Mouse (Mus musculus) cerebellum, adult 2 months (tissue): Measurements from ENCODE around the gene Vmn1r39. TPM values are rescaled to one million over a fixed set of nuclear protein-coding genes. Genes with fewer than 3 reads are reported as not detected.
"Not testable (repeated sequence)": the region's sequence is repeated elsewhere in the genome, so short reads cannot be mapped to it uniquely, and the experiment has no call there.

Experiments
- DNase-seq, 2 experiments: peaks; one replicate each; pipeline ENCODE4 v3.0.0; 2021
- H3K27ac ChIP-seq: fragments of 200-500 bp; 2 replicates; pipeline ENCODE4 v1.5.1; 2012; ENCODE audit warnings: low read length, control low read depth, inconsistent platforms; ENCODE audit not compliant: insufficient read depth
- H3K27me3 ChIP-seq: fragments of 200-500 bp; 2 replicates; pipeline ENCODE4 v1.6.1; 2012; ENCODE audit warnings: inconsistent platforms, mild to moderate bottlenecking, low read length, moderate library complexity; ENCODE audit not compliant: control insufficient read depth, insufficient read depth
- H3K4me1 ChIP-seq: fragments of 200-500 bp; 2 replicates; pipeline ENCODE4 v1.6.1; 2011; ENCODE audit warnings: low read length; ENCODE audit not compliant: control insufficient read depth, insufficient read depth
- H3K4me3 ChIP-seq: fragments of 200-500 bp; replicated peaks from 2 replicates; pipeline ENCODE3; 2011; ENCODE audit warnings: mild to moderate bottlenecking, low read depth, low read length, control low read depth; ENCODE audit not compliant: insufficient read depth
- CTCF ChIP-seq: fragments of 200-500 bp; IDR thresholded peaks from 2 replicates; pipeline ENCODE4 v1.5.1; 2011; ENCODE audit warnings: low read depth, mild to moderate bottlenecking, control low read depth, low read length, moderate library complexity, borderline replicate concordance; ENCODE audit not compliant: insufficient read depth
- POLR2A ChIP-seq: fragments of 200-500 bp; IDR thresholded peaks from 2 replicates; pipeline ENCODE4 v1.6.1; 2011; ENCODE audit warnings: low read length, control low read depth, borderline replicate concordance; ENCODE audit not compliant: insufficient read depth
- WGBS: fragments of 180-500 bp; shearing (Covaris S2); methylation state at CpG from one replicate; pipeline ENCODE4 v1.1.7; 2018; 5-methylcytosine and 5-hydroxymethylcytosine counted together
- polyA plus RNA-seq: library from polyadenylated mRNA; depleted of rRNA; stranded (reverse); fragments of >200 nt; gene quantifications from 2 replicates; pipeline ENCODE4 v1.2.3, GENCODE M21; 2012; rRNA removed

Vmn1r39 gene
- polyA plus RNA-seq: not detected in 2 replicates

DNA sequence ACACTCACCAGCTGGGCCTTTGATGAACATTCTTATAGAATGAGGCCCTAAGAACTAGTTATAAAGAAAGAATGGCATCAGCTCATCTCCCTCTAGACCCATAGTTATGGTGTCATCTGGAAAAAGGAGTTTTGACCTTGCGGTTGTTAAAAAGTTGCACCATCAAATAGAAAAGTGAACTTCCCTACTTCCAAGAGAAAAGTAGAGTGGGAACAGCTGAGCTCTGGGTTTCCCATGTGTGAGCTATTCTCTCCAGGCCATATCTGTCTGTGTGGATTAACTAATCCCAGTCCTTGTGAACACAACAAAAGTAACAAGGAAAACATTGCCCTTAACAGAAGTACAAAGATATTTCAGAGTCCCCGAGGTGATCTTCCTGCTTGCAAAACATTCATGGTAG, at the start of gene Vmn1r39:
Vmn1r39 (minus strand) TSS at position 101 of the 400 bp plus-strand sequence.
- 93% methylated on average over 2 of the region's 2 CpGs for WGBS
- Histone ChIP-seq H3K4me3 (no peak within 1 kb of the TSS), H3K4me1 (no peaks in the 10 kb centered on the region), H3K27ac (no peak within 1 kb of the TSS), H3K27me3 (no peaks in the 10 kb centered on the region)
- TF ChIP-seq POLR2A: no peak
- TF ChIP-seq CTCF: no peak
- DNase-seq: no peak

DNA sequence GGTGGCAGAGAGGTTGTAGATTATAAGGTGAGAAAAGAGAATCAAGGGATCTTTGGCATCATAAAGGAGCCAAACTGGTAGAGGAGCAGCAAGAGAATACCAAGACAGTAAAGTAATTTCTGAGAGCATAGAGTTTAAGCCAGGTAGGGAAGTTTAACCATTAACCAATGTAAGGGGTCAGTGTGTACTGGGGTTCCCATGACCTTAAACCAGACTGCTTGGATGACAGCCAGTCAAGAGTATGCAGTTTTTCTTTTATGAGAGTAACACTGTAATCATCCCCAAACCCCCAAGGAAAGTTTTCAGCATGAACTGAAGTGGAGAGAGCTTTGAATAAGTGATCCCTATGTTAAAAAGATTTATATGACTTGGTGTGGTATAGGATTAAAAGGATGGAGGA, 49.0 kb upstream of the Vmn1r39 start:
- no peak for DNase-seq
- TF ChIP-seq POLR2A (no peak), CTCF (no peak)

DNA sequence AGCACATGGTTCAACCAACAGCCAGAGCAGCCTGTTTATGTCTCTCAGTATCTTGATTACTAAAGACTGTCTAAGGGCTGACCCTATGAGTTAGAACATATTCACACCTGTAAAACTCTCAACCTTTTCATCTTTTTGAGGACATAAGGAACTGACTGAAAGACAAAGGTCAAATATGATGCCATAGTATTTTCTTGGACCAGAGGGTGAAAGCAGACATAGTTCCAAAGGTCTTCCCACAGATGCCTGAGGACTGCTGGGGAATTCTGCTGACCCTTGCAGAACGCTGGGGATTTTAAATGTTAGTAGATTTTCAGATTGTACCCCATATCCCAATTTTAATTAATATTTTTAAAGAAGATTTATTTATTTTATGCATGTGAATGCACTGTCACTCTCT, 47.9 kb upstream of the Vmn1r39 start:
- TF ChIP-seq CTCF (no peak), POLR2A (no peak)
- 82% methylated on average over 1 of the region's 1 CpGs for whole genome bisulfite sequencing
- Histone ChIP-seq H3K27me3 (no peaks in the 10 kb centered on the region), H3K4me1 (no peaks in the 10 kb centered on the region), H3K4me3 (no peak overlapping the region), H3K27ac (no peak overlapping the region)
- no peak for DNase-seq

More for the DNA sequence above, 49.0 kb upstream of the Vmn1r39 start:
- Histone ChIP-seq H3K4me1 (no peaks in the 10 kb centered on the region), H3K27ac (no peak overlapping the region), H3K27me3 (no peaks in the 10 kb centered on the region), H3K4me3 (no peak overlapping the region)

DNA sequence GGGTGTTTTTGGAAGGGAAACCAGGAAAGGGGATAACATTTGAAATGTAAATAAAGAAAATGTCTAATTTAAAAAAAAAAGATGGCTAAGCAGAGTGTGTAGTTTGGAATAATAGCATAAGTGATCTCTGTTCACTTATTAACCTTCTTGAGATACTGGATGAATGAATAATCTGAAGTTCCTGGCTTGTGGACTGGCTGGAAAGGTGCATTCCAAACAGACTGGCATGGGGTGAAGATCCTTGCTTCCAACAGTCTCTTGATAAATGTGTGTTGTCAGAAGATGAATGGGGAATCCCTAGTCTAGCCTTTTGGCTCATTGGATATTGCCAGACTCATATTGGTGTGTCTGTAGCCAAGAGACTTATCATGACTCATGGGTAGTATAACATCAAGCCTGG, 45.8 kb upstream of the Vmn1r39 start:
- no peak for DNase-seq

DNA sequence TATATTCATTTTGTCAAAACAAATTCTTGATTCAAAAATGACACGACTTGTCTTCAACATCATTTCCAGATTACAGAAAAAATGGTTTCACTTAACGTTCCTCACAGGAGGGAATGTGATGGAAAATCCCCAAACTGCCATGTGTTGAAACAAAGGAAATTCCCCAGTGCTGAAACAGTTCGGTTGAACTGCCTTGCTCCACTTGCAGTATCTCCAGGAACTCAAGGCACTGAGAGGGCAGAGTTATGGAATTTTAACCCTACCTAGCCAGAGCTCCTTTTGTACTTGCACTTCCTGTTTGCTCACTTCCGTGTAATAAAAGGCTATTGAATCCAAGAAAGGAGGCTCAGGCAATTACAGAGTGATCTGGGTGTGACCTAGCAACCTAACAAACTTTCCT, 38.5 kb upstream of the Vmn1r39 start:
- WGBS: 24% methylated on average over 4 of the region's 4 CpGs

More for the DNA sequence above, 45.8 kb upstream of the Vmn1r39 start:
- Histone ChIP-seq H3K27me3 (no peaks in the 10 kb centered on the region), H3K4me3 (no peak overlapping the region), H3K27ac (no peak overlapping the region), H3K4me1 (no peaks in the 10 kb centered on the region)
- TF ChIP-seq CTCF: no peak
- TF ChIP-seq POLR2A: no peak

DNA sequence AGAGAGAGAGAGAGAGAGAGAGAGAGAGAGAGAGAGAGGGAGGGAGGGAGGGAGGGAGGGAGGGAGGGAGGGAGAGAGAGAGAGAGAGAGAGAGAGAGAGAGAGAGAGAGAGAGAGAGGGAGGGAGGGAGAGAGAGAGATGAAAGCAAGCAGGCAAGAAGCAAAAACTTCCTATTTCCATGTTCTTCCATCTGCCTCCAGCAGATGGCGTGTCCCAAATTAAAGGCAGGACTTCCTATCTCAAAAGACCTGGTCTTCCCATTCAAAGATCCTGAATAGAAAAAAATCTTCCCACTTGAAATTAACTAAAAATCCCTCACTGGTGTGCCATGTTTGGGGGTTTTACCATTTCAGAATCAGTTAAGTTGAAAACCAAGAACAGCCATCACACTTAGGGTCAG, 30.2 kb upstream of the Vmn1r39 start:
- 8% methylated on average over 1 of the region's 1 CpGs for WGBS
- not testable (repeated sequence) for H3K4me1 ChIP-seq, H3K27me3 ChIP-seq, H3K4me3 ChIP-seq, H3K27ac ChIP-seq
- DNase-seq: peak; percentile 6 to 8

More for the DNA sequence above, 38.5 kb upstream of the Vmn1r39 start:
- DNase-seq: no peak
- TF ChIP-seq CTCF (no peak), POLR2A (no peak)
- no peaks in the 10 kb centered on the region for H3K27me3 ChIP-seq
- H3K4me3 ChIP-seq: no peak overlapping the region
- H3K27ac ChIP-seq: no peak overlapping the region
- no peaks in the 10 kb centered on the region for H3K4me1 ChIP-seq

DNA sequence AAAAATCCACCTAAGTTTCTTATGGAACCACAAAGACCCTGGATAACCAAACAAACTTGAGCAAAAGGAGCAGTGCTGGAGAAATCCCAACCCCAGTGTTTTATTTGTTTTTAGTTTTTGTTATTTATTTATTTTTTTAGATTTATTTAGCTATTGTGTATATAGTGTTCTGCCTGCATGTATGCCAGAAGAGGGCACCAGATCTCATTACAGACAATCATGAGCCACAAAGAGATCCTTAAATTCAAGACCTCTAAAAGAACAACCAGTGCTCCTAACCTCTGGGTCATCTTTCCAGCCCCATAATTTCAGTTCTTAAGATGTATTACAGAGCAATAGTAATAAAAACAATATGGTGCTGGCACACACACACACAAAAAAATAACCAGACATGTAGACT, 26.5 kb upstream of the Vmn1r39 start:
- Histone ChIP-seq H3K4me3 (no peak overlapping the region), H3K4me1 (no peaks in the 10 kb centered on the region), H3K27me3 (no peaks in the 10 kb centered on the region), H3K27ac (no peak overlapping the region)
- TF ChIP-seq CTCF (no peak), POLR2A (no peak)
- DNase-seq: no peak

DNA sequence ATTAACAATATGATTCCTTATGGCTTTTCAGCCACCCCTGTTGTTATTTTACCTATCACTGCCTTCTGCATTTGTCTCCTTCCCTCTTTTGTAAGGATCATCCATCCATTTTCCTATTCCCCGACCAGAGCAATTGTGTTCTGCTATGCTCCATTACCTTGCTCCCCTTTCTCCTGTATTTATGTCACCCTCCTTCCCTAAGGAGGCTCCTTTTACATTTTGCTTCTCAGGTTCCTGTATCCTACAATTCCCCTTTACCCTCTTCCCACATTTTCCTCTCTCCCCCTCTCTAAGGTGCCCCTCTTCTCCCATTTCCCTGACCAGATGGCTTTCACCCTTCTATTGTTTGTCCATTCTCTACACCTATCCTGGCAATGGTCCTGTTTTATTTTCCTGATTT, 4.1 kb downstream of the Vmn1r39 start:
- DNase-seq: no peak
- no peak overlapping the region for H3K4me3 ChIP-seq
- 21% methylated on average over 1 of the region's 1 CpGs for WGBS
- no peak overlapping the region for H3K27ac ChIP-seq
- H3K27me3 ChIP-seq: no peaks in the 10 kb centered on the region
- no peaks in the 10 kb centered on the region for H3K4me1 ChIP-seq
- no peak for TF ChIP-seq POLR2A
- no peak for TF ChIP-seq CTCF

DNA sequence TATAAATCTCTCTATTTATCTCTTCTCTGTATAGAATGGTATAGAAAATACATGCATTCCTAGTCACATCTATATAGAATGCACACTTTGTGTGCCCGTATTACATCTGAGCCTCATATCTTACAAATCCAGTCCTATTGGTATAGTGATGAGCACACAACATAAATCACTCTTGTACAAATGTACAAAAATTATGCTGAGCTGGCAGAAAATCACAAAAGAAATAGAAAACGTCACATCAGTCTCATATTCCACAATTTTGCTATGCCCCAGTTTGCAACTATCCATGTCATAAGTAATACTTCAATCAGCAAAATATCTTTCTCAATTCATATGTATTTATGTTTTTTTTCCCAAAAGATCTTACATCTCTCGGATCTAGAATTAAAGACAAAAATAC, 4.7 kb downstream of the Vmn1r39 start:
- WGBS: 86% methylated on average over 3 of the region's 3 CpGs
- no peaks in the 10 kb centered on the region for H3K4me1 ChIP-seq
- no peak overlapping the region for H3K4me3 ChIP-seq
- DNase-seq: no peak
- H3K27ac ChIP-seq: no peak overlapping the region
- H3K27me3 ChIP-seq: no peaks in the 10 kb centered on the region
- TF ChIP-seq POLR2A (no peak), CTCF (no peak)

DNA sequence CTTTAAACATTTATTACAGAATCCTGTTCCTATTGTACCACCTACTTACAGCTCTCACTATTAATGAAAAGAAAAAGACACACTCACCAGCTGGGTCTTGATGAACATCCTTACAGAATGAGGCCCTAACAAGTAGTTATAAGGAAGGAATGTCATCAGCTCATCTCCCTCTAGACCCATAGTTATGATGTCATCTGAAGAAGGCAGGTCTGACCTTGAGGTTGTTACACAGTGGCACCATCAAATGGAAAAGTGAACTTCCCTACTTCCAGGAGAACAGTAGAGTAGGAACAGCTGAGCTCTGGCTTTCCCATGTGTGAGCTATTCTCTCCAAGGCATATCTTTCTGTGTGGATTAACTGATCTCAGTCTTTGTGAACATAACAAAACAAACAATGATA, 27.9 kb downstream of the Vmn1r39 start, which contains the start of gene Vmn1r38:
Vmn1r38 (minus strand) TSS at position 101 of the 400 bp plus-strand sequence.
- not testable (repeated sequence) for H3K4me1 ChIP-seq, H3K4me3 ChIP-seq, H3K27ac ChIP-seq, H3K27me3 ChIP-seq, DNase-seq
